Mouse (Mus musculus) kidney, adult 2 months (tissue): Measurements from ENCODE around the gene Gm9945. TPM values are rescaled to one million over a fixed set of nuclear protein-coding genes. Genes with fewer than 3 reads are reported as not detected.

Source experiments
- DNase-seq: peaks from one replicate; pipeline ENCODE4 v3.0.0; 2021
- H3K27ac ChIP-seq: fragments of 200-500 bp; 2 replicates; pipeline ENCODE4 v1.5.1; 2012; ENCODE audit warnings: low read depth, low read length, control low read depth, inconsistent platforms; ENCODE audit not compliant: insufficient read depth
- H3K27me3 ChIP-seq: fragments of 200-500 bp; replicated peaks from 2 replicates; pipeline ENCODE4 v1.6.1; 2012; ENCODE audit warnings: mild to moderate bottlenecking, moderate library complexity, low read length, inconsistent platforms; ENCODE audit not compliant: control insufficient read depth, insufficient read depth
- H3K36me3 ChIP-seq: fragments of 200-500 bp; 2 replicates; pipeline ENCODE4 v1.6.1; 2012; ENCODE audit warnings: mild to moderate bottlenecking, moderate library complexity, low read length, inconsistent platforms; ENCODE audit not compliant: control insufficient read depth, insufficient read depth
- H3K4me1 ChIP-seq: fragments of 200-500 bp; 2 replicates; pipeline ENCODE4 v1.6.1; 2011; ENCODE audit warnings: low read length; ENCODE audit not compliant: control insufficient read depth, insufficient read depth
- H3K4me3 ChIP-seq: fragments of 200-500 bp; 2 replicates; pipeline ENCODE4 v1.5.1; 2011; ENCODE audit warnings: mild to moderate bottlenecking, low read depth, low read length, control low read depth; ENCODE audit not compliant: insufficient read depth
- CTCF ChIP-seq: fragments of 200-500 bp; conservative IDR thresholded peaks from 2 replicates; pipeline ENCODE4 v1.5.1; 2011; ENCODE audit warnings: low read depth, mild to moderate bottlenecking, control low read depth, low read length, moderate library complexity, mixed read lengths; ENCODE audit not compliant: insufficient read depth, insufficient read length
- POLR2A ChIP-seq: fragments of 200-500 bp; IDR thresholded peaks from one replicate; pipeline ENCODE4 v1.6.1; 2011; ENCODE audit warnings: low read depth, low read length, control low read depth
- WGBS: fragments of 180-500 bp; shearing (Covaris S2); methylation state at CpG from one replicate; pipeline ENCODE4 v1.1.7; 2018; 5-methylcytosine and 5-hydroxymethylcytosine counted together
- polyA plus RNA-seq: library from polyadenylated mRNA; depleted of rRNA; stranded (reverse); fragments of >200 nt; gene quantifications from 2 replicates; pipeline ENCODE4 v1.2.3, GENCODE M21; 2012

Gene Gm9945
- polyA plus RNA-seq, 1 experiment = not detected

GRCm38 (mm10) chr11:53519207-53520121 is 39.5 kb downstream of the Gm9945 start, which contains the start of gene Sept8:
Gene Sept8 (plus strand): TSS chr11:53519257.
- H3K4me3 ChIP-seq = peak within 1 kb of the TSS; percentile 89
- H3K27me3 ChIP-seq = no peaks in the 10 kb centered on the region
- 9% methylated on average over 79 of the region's 79 CpGs for WGBS
- no peaks in the 10 kb centered on the region for H3K4me1 ChIP-seq
- DNase-seq = peak; percentile 69
- H3K36me3 ChIP-seq = no peaks in the 10 kb centered on the region
- H3K27ac ChIP-seq = peak within 1 kb of the TSS; percentile 35; the same call in 1 of the 2 replicates
- no peak for TF ChIP-seq POLR2A
- TF ChIP-seq CTCF = no peak

GRCm38 (mm10) chr11:53520122-53520978 is 40.4 kb downstream of the Gm9945 start:
- no peak for TF ChIP-seq POLR2A
- no peak for TF ChIP-seq CTCF
- H3K36me3 ChIP-seq = no peaks in the 10 kb centered on the region
- H3K27me3 ChIP-seq = no peaks in the 10 kb centered on the region
- H3K4me1 ChIP-seq = peaks cover 5% of the 10 kb centered on the region
- DNase-seq = peak; percentile 60
- 7% methylated on average over 24 of the region's 24 CpGs for WGBS
- H3K27ac ChIP-seq = peak overlapping the region; percentile 49
- peak overlapping the region; percentile 89 for H3K4me3 ChIP-seq

DNA sequence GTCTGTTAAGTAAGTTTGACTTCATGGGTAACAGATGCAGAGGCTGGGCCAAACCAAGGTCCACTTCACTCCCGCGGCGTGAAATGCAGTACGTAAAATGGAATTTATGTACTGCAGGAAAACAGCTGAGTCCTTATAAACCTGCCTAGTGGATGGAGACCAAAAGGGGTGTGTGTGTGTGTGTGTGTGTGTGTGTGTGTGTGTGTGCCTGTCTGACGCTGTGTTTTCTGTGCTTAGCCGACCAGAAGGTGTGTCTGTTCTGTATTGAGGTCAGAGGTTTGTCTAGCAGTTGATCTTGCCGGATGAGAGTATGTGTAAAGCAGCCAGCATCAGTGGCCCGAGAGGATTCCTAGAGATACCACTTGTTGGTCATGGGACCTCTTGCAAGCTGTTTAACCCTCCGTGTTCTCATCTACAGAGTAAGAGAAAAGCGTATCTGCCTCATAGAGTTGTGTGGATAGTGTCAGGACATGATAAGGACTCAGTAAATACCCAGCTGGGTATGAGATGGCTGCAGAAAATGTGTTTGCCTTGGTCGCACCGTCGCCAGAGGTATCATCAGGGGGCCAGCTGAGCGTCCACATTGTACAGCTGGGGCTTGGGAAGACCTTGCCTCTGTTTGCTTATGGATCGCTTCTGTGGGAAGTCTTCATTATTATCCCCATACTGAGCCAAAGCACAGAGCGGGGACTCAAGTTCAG is 41.3 kb downstream of the Gm9945 start:
- Histone ChIP-seq H3K36me3 (no peaks in the 10 kb centered on the region), H3K4me1 (peaks cover 13% of the 10 kb centered on the region), H3K27me3 (no peaks in the 10 kb centered on the region), H3K27ac (no peak overlapping the region), H3K4me3 (0 out of 2 replicates have a peak overlapping the region, but pooled peaks have one; percentile 2)
- no peak for TF ChIP-seq POLR2A
- TF ChIP-seq CTCF = no peak
- WGBS = 57% methylated on average over 16 of the region's 16 CpGs
- DNase-seq = no peak

- no peak overlapping the region for H3K27ac ChIP-seq
- no peaks in the 10 kb centered on the region for H3K27me3 ChIP-seq
- no peak for TF ChIP-seq CTCF
- TF ChIP-seq POLR2A = no peak
- H3K4me3 ChIP-seq = no peak overlapping the region
- DNase-seq = no peak
- H3K36me3 ChIP-seq = no peaks in the 10 kb centered on the region
- H3K4me1 ChIP-seq = peaks cover 14% of the 10 kb centered on the region
- 90% methylated on average over 7 of the region's 7 CpGs for WGBS
These were observed 41.8 kb downstream of the Gm9945 start for GRCm38 (mm10) chr11:53521821-53522131.

DNA sequence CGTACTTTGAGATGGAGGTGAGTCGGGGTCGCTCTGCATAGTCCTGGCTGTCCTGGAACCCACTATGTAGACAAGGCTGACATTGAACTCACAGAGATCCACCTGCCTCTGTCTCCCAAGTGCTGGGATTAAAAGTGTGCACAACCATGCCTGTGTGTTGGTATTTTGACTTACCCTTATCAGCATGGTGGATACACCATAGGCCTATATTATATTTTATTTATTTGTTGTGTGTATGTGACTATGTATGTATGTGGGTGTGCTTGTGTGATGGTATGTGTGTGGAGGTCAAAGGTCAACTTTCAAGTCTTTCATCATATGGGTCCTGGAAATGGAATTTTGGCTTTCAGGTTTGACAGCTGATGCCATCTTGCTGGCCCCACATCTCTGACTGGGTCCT is 42.4 kb downstream of the Gm9945 start:
- Histone ChIP-seq H3K36me3 (no peaks in the 10 kb centered on the region), H3K27ac (no peak overlapping the region), H3K4me3 (no peak overlapping the region), H3K4me1 (peaks cover 14% of the 10 kb centered on the region), H3K27me3 (no peaks in the 10 kb centered on the region)
- no peak for DNase-seq
- TF ChIP-seq POLR2A (no peak), CTCF (no peak)
- WGBS = 95% methylated on average over 3 of the region's 3 CpGs

DNA sequence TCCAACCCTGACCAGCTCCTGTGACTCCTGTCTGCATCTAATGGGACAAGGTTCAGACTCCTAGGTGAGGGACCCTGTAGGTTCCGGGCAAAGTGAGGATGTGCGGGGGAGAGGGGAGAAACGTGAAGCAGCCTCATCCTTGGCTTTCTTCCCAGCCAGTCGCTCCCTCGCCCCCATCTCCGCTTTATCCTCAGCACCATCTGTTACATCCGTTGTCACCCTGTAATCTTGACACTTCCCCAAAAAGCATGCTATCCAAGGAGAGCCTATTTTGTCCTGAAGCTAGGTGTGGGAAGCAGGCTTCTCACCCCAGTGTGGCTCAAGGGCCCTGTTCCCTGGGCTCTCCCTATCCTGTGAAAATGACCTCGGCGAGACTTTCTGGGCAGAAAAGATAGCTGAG is 43.0 kb downstream of the Gm9945 start:
- DNase-seq = no peak
- H3K36me3 ChIP-seq = no peaks in the 10 kb centered on the region
- peaks cover 14% of the 10 kb centered on the region for H3K4me1 ChIP-seq
- 59% methylated on average over 9 of the region's 9 CpGs for WGBS
- no peak overlapping the region for H3K27ac ChIP-seq
- TF ChIP-seq CTCF = no peak
- TF ChIP-seq POLR2A = no peak
- H3K27me3 ChIP-seq = no peaks in the 10 kb centered on the region
- no peak overlapping the region for H3K4me3 ChIP-seq
